Mouse (Mus musculus): ENCODE measurements at regions not wholly inside any gene's neighbourhood (a gene's known extent, or its start where the extent isn't known, plus 50 kb on each side); places are given as distances from the start of the nearest gene placed in this dataset.

DNA sequence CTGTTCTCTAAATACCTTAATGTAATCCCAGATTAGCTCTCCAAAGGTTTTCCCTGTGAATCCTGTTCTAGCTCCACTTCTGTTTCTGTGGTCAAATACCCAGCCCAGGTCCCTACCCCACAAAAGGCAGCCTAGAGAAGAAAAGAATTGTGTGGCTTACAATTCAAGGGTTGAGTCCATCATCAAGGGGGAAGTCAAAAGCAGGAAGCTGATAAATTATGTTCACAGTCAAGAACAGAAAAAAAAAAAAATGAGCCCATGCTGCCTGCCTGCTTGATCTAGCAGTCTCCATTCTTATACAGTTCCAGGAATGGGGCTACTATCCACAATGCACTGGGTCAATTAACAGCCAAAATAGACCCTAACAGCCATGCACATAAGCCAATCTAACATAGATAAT is 285.7 kb downstream of the Actr3 start:
- no peak for DNase-seq (ENCODE audit: low spot score)

DNA sequence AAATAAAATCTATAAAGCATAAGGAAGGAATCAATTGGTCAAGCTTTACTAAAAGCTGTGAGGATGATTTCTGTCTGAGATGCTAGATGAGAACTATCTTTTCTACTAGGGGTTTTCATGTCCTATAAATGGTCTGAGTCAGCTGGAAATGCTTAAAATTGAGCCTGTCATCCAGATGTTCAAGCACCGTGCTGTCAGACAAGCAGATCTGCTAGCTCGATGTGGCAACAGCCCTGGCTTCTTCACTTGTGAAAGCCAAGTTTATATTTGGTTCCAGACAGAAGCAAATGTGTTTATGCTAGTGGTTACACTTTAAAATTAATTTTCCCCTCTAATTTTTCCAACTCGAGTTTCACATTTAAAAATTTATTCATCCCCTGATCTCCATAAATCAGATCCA is 311.7 kb downstream of the Actr3 start:
- DNase-seq (ENCODE audit: low spot score): no peak

DNA sequence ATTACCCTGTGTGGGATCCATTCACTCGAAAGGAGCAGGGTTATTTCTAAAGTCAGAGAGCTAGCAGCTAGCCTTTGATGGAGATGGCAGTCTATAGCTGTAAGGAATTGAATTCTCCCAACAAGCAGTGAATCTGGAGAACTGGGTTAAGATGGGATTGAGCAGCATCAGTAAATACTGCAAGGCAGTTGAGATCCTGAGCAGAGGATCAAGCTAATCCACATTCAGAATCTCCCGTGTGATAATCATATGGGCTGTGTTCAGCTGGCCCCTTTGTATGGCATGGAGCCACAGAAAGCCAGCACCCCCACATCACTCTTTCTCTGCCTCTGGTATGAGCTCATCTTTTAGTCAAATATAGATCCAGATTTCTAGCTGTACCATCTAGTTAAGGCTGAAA is 334.9 kb downstream of the Actr3 start:
- DNase-seq (ENCODE audit: low spot score): no peak

DNA sequence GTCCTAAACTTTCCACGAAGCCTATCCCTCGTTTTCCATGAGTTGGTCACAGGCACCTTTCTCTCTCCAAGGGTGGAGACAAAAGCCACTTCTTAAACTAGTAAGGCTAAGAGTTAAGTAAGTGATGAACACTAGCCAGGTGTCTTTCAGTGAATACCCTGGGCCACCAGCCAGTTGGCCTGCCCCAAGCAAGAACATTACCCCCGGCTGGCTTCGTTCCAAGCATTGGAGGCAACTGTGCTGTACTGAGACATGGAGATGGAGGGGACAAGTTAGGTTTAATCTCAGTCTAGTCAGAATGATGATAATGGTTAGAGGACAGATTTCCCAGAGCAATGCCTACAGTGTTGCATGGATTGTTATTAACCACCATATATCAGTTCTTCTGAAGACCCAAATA is 350.6 kb downstream of the Actr3 start:
- DNase-seq (ENCODE audit: low spot score): no peak

DNA sequence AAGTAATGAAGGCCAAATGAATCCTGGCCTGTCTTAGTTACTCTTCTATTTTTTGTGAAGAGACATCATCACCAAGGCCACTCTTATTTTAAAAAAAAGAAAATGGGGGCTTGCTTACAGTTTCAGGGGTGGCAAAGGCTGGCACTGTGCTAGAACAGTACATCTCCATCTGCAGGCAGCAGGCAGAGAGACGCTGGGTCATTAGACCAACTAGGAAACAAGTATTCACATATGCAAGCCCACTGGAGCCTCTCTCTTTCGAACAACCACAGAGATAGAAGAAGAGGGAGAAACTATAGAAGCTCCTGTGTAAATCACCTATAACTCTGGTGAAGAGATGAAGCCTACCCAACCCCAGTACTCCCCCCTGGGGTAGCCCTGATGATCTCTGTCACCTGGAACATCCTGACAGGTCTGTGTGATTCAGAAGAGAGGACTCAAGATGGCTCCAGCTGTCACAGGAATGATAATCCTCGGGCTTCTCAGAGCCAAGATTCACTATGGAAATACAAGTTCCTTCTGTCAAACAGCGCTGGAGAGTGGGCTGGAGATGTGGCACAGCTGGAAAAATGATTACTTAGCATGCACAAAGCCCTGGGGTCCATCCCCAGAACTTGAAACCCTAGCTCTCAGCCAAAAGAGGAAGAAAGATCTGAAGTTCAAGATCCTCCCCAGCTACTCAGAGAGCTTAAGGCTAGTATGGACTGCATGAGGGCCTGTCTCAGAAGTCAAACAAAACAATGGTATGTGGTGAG is 395.8 kb downstream of the Actr3 start:
- DNase-seq (ENCODE audit: low spot score): no peak

DNA sequence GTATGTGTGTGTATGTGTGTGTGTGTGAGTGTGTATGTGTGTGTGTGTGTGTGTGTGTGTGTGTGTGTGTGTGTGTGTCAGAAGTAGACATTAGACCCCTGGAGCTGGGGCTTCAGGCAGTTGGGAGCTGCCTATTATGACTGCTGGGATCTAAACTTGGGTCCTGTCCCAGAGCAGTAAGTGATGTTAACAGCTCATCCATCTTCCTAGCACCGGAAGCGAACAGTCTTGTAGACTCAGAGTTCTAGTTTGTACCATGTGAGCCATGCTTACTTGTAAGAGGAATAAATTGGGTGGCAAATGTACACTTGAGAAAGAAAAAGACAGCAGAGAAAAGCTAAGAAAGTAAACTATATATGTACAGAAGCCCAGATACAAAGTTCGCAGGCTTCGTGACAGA is 422.2 kb downstream of the Actr3 start:
- no peak for DNase-seq (ENCODE audit: low spot score)

DNA sequence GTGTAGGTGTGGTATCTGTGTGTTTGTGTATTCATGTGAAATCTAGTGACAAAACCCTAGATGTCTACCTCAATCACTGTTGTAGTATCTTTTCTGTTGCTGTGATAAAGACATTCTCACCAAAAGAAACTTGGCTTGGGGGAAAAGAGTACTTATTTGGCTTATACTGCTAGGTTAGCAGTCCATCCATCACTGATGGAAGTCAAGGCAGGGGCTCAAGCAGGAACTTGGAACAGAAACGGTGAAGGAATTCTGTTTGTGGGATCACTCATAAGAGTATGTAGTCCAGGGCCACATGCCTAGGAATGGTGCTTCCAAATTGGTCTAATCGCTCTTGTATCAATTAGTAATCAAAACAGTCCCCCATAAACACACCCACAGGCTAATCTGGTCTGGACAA is 423.6 kb downstream of the Actr3 start:
- no peak for DNase-seq (ENCODE audit: low spot score)

DNA sequence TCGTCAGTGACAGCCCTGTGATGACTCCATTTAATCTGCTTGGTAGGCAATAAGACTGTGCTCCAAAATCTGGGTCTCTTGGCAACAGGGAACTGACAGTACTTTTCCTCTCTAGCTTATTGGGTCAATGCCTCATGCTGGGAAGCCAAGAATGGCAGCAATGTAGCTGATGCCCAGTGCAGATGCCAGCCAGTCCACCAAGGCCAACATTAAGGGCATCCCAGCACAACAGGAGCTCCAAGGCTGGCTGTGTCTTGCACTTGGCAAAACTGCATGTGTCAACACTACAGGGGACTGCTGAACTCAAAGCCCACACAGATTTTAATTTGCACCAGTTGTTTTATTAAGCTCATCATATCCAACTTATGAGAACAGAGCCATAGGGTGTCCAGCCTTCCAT is 437.9 kb downstream of the Actr3 start:
- DNase-seq (ENCODE audit: low spot score): no peak

DNA sequence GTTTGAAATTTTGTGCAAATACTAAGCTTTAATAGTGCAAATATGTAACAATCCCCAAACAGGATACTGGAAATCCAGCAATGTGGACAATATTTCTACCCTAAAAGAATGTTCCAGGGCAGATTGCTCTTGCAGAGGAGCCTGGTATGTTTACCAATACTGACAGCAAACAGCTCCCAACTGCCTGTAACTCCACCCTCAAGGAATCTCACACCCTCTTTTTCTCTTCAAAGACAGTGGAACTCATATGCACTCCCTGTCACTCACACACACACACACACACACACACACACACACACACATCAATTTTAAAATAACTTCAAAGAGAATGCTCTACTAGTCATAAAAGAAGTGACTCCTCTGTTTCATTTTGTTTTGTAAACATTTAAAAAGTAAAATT is 484.7 kb downstream of the Actr3 start:
- DNase-seq (ENCODE audit: low spot score): no peak

DNA sequence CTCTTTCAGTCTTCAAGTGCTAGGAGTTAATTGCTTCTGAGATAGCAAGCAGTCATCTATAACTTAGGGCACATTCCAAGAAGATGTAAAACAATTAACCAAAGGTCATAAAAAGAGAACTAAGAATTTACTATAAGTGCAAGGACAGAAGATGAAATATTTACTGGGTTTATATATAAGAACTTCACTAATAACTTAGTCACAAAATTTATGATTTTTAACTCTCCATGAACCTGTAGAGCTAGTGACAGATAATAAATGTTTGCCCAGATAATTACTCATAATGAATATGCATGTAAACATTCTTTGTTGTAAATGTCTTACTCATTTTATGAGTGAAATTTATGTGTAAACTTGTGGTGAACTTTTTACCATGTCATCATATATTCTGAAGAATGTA is 531.2 kb downstream of the Actr3 start:
- DNase-seq (ENCODE audit: low spot score): no peak

DNA sequence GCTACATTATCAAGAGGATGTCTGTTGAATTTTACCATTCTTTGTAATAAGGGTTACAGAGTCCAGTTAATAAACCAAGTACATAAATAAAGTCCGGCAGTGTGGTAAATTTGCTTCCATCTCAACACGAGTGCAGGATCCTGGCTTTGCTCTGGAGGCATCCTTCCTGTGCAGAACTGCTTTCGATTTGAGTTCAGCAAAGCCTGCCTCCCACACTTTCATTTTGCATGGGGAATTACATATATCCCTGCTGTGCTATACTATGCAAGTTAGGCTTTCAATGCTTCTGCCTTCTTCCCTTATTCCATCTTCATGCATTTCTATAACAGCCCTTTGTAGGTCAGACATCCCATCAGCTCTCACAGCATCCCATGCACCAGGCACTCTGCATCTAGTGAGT is 564.4 kb downstream of the Actr3 start:
- no peak for DNase-seq (ENCODE audit: low spot score)

DNA sequence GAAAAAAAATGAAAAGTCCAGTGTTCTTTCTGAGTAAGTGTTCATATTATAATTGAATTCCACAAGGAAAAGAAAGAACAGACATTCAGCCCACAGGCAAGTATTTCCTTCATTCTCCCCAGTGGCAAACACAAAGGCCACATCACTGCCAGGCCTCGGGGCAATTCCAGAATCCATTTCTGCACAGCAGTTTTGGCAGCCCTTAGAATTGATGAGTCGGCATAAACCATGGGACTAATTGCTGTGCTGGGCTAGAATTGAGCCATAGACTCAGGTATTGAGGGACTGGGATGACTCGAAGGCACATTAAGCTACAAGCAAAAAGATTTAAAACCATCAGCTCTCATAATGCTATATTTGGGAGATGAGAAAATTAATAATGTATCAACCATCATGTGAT is 569.3 kb downstream of the Actr3 start:
- DNase-seq (ENCODE audit: low spot score): no peak

DNA sequence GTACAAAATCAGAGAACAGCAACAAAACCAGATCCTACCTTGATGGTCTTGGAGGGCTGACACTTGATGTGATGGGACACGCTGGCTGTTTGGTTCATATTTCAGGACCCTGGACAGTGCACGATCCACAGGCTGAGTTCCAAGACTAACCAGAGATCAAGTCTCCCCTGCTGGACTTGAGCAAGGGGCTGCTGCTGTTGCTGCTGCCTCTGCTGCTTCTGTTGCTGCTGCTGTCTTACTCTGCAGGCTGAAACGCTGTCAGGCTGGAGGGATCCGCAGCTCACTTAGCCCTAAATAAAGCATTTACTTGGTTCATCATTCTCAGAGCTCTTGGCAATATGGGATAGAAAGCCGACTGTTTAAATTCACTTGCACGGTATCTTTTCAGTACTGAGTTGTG is 589.8 kb downstream of the Actr3 start:
- DNase-seq (ENCODE audit: low spot score): peak; percentile 4

DNA sequence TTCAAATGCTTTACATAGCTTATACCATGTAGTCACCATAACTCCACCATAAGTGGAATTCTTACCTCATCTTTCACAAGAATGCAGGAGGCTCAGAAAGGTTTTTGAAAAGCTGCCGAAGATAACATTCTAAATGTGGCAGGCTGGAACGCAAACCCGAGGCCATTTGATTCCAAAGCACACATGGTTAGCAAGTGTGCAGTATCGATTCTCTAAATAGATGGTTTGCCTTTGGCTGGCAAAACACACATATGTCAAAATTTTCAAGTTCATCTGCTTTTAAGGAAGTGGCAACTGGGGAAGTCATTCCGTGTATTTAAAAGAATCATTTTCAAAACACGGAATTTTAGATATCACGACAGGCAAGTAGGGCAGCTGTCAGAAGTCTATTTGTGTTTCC is 609.8 kb downstream of the Actr3 start:
- no peak for DNase-seq (ENCODE audit: low spot score)

DNA sequence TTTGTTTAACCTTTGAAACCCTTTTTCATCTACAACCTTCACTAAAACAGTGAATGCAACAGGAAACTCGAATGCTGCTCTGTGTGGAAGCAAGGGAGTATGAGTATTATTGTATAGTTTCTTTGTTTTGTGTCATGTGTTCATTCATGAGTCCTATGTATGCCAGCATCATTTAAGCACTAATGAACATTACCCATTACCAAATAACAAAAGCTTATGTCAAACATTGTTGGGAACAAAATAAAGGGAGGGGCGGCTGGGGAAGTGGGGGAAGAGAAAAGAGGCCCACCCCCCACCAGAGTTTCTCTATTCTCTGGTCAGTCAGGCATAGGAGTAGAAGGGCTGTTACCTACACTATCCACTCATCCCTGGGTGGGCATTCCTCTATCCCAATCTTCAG is 642.5 kb downstream of the Actr3 start:
- no peak for DNase-seq (ENCODE audit: low spot score)

DNA sequence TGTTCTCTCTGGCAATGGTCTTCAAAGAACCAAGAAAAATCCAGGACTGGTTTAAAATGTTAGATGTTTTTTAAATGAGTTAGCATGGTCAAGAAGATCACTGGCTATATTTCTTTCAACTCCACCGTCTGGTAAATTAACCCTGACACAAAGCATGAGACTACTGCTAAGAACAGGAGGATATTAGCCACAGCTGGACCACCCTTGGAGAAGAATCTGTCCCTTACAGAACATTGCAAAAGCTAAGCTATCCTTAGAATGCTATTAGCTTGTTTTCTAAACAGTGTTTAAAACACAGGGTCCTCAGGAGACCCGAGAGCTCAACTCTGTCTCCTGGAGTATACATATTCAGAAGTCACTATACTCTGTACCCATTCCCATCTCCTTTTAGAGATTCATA is 644.9 kb downstream of the Actr3 start:
- DNase-seq (ENCODE audit: low spot score): no peak

DNA sequence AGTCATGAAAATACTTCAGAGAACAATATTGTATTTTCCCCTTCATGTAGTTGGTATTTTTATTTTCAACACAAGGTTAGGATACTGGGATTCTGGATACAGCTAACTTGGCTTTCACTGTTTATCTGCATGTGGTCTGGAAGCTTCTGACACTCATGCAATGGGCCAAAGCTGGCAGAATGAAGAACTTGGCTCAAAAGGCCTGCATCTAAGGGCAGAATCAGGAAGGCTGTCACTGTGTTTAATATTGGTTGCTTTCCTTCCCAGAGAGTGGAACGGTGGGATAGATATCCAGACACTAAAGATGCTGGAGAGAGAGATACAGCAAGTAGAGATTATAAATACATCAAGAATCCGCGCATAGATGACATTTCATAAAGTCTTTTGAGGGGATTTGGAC is 645.4 kb downstream of the Actr3 start:
- no peak for DNase-seq (ENCODE audit: low spot score)

DNA sequence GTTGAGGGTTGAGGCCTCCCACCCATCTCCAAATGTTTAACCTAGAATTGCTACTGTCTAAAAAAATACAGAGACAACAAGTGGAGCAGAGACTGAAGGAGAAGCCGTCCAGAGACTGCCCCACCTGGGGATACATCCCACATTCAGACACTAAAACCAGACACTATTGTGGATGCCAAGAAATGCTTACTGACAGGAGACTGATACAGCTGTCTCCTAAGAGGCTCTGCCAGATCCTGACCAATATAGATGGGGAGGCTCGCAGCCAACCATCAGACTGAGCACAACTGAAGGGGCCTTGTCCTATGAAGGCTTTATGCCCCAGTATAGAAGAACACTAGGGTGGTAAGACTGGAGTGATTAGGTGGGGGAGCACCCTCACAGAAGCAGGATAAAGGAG is 652.5 kb downstream of the Actr3 start:
- DNase-seq (ENCODE audit: low spot score): no peak

DNA sequence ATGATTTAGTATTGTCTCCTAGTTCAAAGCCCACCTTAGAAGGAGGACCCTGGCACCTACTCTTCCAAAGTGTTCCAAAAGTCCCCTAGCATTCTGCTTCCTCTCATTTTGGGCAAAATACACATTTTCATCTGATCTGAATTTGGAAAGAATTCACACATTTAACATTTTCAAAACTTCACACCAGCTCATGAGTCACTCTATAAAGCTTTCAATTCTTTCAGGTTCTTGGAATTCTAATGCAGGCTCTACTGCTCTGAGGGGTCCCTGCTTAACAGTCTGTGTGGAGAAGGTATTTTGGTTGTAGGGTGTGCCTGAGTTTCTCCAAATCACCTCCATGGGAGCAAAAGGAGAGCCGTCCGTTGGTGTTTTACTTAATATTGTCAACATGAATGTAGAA is 657.8 kb downstream of the Actr3 start:
- DNase-seq (ENCODE audit: low spot score): no peak

DNA sequence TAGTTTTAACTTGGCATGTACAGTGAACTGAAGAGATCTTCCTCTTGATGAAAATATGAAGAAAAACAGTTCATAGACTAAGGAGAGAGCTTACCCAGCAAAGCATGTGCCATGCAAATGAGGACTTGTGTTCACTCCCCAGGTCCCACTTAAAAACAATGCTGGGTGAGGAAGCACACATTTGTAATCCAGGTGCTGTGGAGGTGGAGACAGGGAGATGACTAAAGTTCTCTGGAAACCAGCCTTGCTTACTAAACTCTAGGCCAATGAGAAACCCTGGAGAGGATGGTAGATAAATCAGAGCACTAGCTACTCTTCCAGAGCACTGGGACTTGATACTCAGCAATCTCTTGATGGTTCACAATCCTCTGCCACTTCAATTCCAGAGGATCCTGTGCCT is 678.8 kb downstream of the Actr3 start:
- DNase-seq (ENCODE audit: low spot score): no peak

DNA sequence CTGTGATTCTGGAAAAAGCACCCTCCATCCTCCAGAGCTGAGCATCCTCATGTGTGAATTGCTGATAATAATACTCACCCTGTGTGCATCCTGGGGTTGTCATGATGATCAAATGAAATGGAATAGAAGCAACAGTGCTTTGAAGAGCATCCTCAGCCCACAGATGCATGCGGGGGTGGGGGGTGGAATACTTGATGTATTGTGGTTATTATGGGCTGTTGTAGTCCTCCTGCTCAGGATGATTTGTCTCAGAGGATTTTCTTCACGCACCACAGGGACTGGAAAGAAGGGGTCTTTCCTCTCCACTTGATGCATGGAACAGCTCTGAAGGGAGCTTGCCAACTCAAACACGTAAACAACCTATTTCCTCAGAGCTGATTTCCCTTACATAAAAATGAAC is 694.4 kb upstream of the Dpp10 start:
- DNase-seq (ENCODE audit: low spot score): no peak

DNA sequence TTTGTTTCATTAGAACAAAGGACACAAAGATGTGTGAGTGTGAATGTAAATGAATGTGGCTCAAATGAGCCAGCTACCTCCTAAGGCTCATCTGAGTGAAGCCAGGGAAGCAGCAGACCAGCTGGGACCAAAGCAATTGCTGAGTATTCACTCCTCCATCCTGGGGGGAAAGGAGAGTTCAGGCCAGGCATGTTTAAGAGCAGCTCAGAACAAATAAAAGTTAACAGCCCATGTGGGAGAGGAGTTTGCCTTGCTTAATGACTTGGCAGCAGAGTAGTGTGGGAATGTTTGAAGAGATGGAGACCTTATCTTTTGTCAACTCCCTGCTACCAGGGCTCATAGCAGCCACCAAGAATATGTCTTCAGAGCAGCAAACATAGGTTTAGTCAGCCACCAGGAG is 685.0 kb upstream of the Dpp10 start:
- no peak for DNase-seq (ENCODE audit: low spot score)

DNA sequence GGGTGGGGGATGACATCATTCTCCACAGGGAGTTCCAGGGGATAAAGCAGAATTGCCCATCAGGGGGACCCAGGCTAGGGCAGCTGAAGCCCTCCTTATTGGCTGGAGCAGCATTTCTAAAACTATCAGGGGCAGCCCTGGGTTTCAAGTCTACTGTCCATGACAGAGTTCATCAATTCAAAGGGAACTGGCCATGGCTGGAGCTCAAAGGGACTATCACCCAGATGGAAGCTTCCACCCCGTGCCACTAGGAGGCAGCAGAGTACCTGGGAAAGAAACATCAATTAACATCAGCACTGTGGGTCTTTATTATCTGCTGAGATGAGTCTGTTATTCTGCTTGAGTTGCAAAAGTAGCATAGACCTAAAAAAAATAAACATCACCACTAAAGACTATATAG is 672.7 kb upstream of the Dpp10 start:
- DNase-seq (ENCODE audit: low spot score): peak; percentile 6

DNA sequence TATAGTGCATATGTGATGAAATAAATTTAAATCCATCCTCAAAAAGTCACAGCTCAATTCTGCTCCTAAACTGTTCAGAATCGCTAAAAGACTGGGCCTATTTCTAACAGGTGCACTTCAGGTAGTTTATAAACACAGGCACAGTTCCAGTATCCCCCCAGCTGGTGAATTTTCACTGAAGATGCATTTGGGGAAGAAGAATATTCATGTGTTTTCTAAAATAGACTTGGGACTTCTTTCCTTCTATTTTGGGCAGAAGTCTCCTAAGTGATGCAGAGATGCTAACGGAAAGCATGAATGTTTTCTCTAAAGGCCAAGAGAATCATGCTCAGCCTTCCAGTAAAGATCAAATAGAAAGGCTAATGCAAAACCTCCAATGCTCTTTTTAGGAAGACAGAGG is 660.9 kb upstream of the Dpp10 start:
- no peak for DNase-seq (ENCODE audit: low spot score)

DNA sequence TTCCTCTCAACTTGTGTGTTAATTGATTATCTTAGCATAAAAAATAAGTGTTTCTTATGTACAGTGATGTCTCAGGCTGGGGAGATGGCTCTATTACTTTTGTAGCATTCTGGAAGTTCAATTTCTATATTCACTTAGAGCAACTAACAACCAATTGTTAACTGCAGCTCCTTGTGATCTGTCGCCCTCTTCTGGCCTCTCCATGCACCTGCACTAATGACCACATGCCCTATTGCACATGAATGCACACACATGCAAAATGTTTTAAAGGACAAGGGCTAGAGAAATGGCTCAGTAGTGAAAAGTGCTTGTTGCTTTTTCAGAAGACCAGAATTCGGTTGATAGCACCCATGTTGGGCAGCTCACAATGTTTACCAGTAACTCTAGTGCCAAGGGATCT is 629.1 kb upstream of the Dpp10 start:
- DNase-seq (ENCODE audit: low spot score): no peak
